Mouse (Mus musculus) C2C12 (cell line): ENCODE measurements around the gene Kdm5b.

Experiments
- CTCF ChIP-seq: IDR thresholded peaks from one replicate; pipeline ENCODE4 v1.5.1; 2011; ENCODE audit not compliant: control insufficient read depth, insufficient read depth, insufficient read length
- MAX ChIP-seq: IDR thresholded peaks from one replicate; pipeline ENCODE4 v1.6.1; 2011; ENCODE audit warnings: mild to moderate bottlenecking, control low read depth
- MYOG ChIP-seq: IDR thresholded peaks from one replicate; pipeline ENCODE4 v1.6.1; 2011; ENCODE audit not compliant: control insufficient read depth, insufficient read length; ENCODE audit errors: extremely low read depth
- USF1 ChIP-seq: IDR thresholded peaks from one replicate; pipeline ENCODE4 v1.6.1; 2011; ENCODE audit warnings: low read depth, mild to moderate bottlenecking, control low read depth, moderate library complexity

DNA sequence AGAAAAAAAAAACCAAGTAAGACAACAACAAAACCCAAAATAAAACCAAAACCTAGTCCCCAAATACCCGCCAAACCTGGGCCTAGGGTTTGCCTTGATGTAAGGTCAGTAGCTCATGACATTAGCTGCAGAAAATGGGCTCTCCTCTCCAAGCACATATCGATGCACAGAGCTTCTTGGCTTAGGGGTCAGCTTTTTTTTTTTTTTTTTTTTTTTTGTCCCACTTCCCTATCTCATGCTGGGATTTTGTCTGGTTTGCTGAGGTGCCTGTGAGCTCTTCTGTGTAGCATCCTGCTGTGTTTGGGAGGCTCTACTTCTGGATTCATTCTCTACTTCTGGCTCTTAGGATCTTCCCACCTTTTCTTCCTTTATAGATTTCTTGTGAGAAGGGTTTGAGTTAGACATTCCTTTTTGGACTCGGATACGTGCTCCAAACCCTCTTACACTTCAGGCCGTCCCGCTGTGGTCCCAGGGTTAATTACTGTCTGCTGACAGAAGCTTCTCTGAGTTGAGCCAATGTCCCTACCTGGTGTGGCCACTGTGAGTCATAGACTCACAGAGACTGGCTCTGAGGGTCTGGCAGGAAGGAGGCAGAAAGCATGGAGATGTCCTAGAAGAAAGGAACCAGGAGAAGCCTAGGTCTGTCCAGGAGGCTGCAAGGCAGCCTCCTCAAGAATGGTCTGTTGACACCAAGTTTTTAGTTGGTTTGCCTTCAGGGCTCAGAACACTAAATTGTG lies 17.6 kb downstream of the Kdm5b start:
- no peak for TF ChIP-seq USF1
- no peak for TF ChIP-seq CTCF
- TF ChIP-seq MYOG: no peak
- no peak for TF ChIP-seq MAX
